Mouse (Mus musculus): ENCODE results near the gene Siah3.

GRCm38 (mm10) chr14:75431173-75431786 lies 24.5 kb upstream of the Siah3 start:
- TF ChIP-seq EP300 (IDR thresholded peaks at IDR 0.05; ENCODE audit: low read depth): no peak
- TF ChIP-seq CTCF (IDR thresholded peaks at IDR 0.05; ENCODE audit: low read depth): no peak
